Mouse (Mus musculus) testis, adult 10 weeks (tissue): ENCODE results near the gene Npff. TPM values are rescaled to one million over a fixed set of nuclear protein-coding genes. Genes with fewer than 3 reads are reported as not detected.

Experiments
- polyA plus RNA-seq: library from polyadenylated mRNA; stranded (reverse); fragments of 350-450 nt; fragmentation: Illumina TruSeq; extraction: RNeasy Lipid Tissue Mini Kit (QIAGEN cat#74804); gene quantifications from one replicate; pipeline ENCODE4 v1.2.3, GENCODE M21; 2014; ENCODE audit warnings: low read depth, low replicate concordance

Npff gene
- polyA plus RNA-seq: not detected

GRCm38 (mm10) chr15:102524892-102525485 lies at the start of gene Npff:
Npff (minus strand) TSS chr15:102524942.

GRCm38 (mm10) chr15:102517976-102518858 lies 6.5 kb downstream of the Npff start, which contains the start of gene Tarbp2:
Tarbp2 (plus strand) TSS chr15:102518192.

GRCm38 (mm10) chr15:102516728-102517404 lies 7.9 kb downstream of the Npff start, which contains the start of gene Map3k12:
Map3k12 (minus strand) TSS chr15:102517064.

GRCm38 (mm10) chr15:102503447-102503846 lies 21.3 kb downstream of the Npff start, which contains the start of gene Gm10337:
Gm10337 (plus strand) TSS chr15:102503722.

Other genes starting within 250 kb of the Npff start
- 0.20 TPM for gene Mfsd5, start 245.5 kb downstream of the Npff start, polyA plus RNA-seq
- 5.2 TPM for gene Espl1, start 228.7 kb downstream of the Npff start, polyA plus RNA-seq
- gene Pfdn5, start 198.8 kb downstream of the Npff start, polyA plus RNA-seq: 178 TPM
- gene Myg1, start 193.2 kb downstream of the Npff start, polyA plus RNA-seq: 8.8 TPM
- 10.5 TPM for gene Aaas, start 174.2 kb downstream of the Npff start, polyA plus RNA-seq
- gene Sp7, start 157.8 kb downstream of the Npff start, polyA plus RNA-seq: 0.06 TPM
- gene Sp1, start 118.8 kb downstream of the Npff start, polyA plus RNA-seq: 42.2 TPM
- gene Amhr2, start 79.6 kb downstream of the Npff start, polyA plus RNA-seq: 3.7 TPM
- gene Prr13, start 65.9 kb downstream of the Npff start, polyA plus RNA-seq: 5.6 TPM
- 1,121 TPM for gene Pcbp2, start 54.4 kb downstream of the Npff start, polyA plus RNA-seq
- not detected for gene Gm10337, start 21.2 kb downstream of the Npff start, polyA plus RNA-seq
- gene Map3k12, start 7.9 kb downstream of the Npff start, polyA plus RNA-seq: 1.4 TPM
- 7.4 TPM for gene Tarbp2, start 6.8 kb downstream of the Npff start, polyA plus RNA-seq
- gene Gm28047, start 100.1 kb upstream of the Npff start, polyA plus RNA-seq: not detected
- 21.2 TPM for gene Atf7, start 100.5 kb upstream of the Npff start, polyA plus RNA-seq
- gene Atp5g2, start 147.4 kb upstream of the Npff start, polyA plus RNA-seq: 5.0 TPM
- gene Calcoco1, start 197.2 kb upstream of the Npff start, polyA plus RNA-seq: 23.1 TPM